Mouse (Mus musculus) E14TG2a.4 (cell line): ENCODE measurements around the gene Olfr248.

Experiments
- H3K27me3 ChIP-seq: 2 replicates; pipeline ENCODE4 v1.6.1; 2014; ENCODE audit warnings: low read length, control low read depth; ENCODE audit not compliant: insufficient read depth
- H3K36me3 ChIP-seq: 2 replicates; pipeline ENCODE4 v1.6.1; 2014; ENCODE audit warnings: low read length, control low read depth; ENCODE audit not compliant: insufficient read depth
- H3K4me1 ChIP-seq: replicated peaks from 2 replicates; pipeline ENCODE4 v1.6.1; 2014; ENCODE audit warnings: low read depth, low read length, control low read depth
- H3K4me3 ChIP-seq: replicated peaks from 2 replicates; pipeline ENCODE4 v1.5.1; 2014; ENCODE audit warnings: mild to moderate bottlenecking, low read length
- H3K9me3 ChIP-seq: 2 replicates; pipeline ENCODE4 v1.6.1; 2014; ENCODE audit warnings: low read length, control low read depth
- CTCF ChIP-seq: conservative IDR thresholded peaks from 2 replicates; pipeline ENCODE4 v1.5.1; 2014; ENCODE audit warnings: low read length
- NANOG ChIP-seq: IDR thresholded peaks from 2 replicates; pipeline ENCODE4 v1.6.1; 2014; ENCODE audit warnings: borderline replicate concordance, low read length, mixed read lengths
- POU5F1 ChIP-seq: IDR thresholded peaks from 2 replicates; pipeline ENCODE4 v1.6.1; 2014; ENCODE audit warnings: low read length, borderline replicate concordance

Olfr248 gene

DNA sequence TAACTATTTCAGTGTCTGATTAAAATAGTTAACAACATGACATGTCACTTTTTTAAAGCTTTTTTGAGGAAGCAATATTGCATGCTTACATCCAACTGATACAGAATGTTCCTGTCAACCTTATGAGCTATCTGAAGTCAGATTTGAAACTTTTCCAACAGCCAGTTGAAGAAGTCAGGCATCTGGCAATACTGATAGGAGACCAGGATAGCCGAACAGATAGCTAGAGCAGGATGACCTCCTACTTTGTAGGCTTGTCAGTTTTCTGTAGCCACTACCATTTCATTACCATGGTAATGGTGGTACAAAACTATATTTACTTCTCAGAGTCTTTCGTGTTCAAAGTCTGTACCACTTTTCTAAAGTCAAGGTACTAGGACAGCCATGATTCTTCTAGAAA, 37.6 kb downstream of the Olfr248 start:
- H3K4me3 ChIP-seq = no peak overlapping the region
- H3K9me3 ChIP-seq = no peaks in the 10 kb centered on the region
- TF ChIP-seq CTCF (no peak), NANOG (no peak), POU5F1 (no peak)
- H3K4me1 ChIP-seq = peaks cover 2% of the 10 kb centered on the region; the same call in 1 of the 2 replicates
- H3K36me3 ChIP-seq = no peaks in the 10 kb centered on the region
- H3K27me3 ChIP-seq = no peaks in the 10 kb centered on the region

DNA sequence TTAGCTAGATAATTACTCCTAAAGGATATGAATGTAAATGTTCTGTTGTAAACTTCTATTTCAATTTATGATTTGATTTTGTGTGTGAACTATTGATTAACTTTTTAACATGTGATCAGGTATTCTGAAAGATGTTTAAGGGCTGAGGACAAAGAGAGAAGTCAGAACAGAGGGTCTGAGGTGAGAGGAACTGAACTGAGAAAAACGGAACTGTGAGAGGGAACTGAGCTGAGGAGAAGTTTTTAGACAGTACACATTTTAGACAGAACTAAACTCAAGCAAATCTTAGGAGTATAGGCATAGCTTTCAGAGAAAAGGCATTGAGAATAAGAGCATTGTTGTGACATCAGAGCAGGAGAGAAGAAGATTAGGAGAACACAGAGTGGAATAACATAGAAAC, 43.3 kb downstream of the Olfr248 start:
- Histone ChIP-seq H3K9me3 (no peaks in the 10 kb centered on the region), H3K4me3 (no peak overlapping the region), H3K36me3 (no peaks in the 10 kb centered on the region), H3K4me1 (no peaks in the 10 kb centered on the region), H3K27me3 (no peaks in the 10 kb centered on the region)
- TF ChIP-seq CTCF (no peak), POU5F1 (no peak), NANOG (no peak)
